Mouse (Mus musculus) cerebellum, adult 2 months (tissue): ENCODE data around the gene Ccdc34.

Source experiments
- CTCF ChIP-seq: fragments of 200-500 bp; IDR thresholded peaks from 2 replicates; pipeline ENCODE4 v1.5.1; 2011; ENCODE audit warnings: low read depth, mild to moderate bottlenecking, control low read depth, low read length, moderate library complexity, borderline replicate concordance; ENCODE audit not compliant: insufficient read depth
- POLR2A ChIP-seq: fragments of 200-500 bp; IDR thresholded peaks from 2 replicates; pipeline ENCODE4 v1.6.1; 2011; ENCODE audit warnings: low read length, control low read depth, borderline replicate concordance; ENCODE audit not compliant: insufficient read depth

DNA sequence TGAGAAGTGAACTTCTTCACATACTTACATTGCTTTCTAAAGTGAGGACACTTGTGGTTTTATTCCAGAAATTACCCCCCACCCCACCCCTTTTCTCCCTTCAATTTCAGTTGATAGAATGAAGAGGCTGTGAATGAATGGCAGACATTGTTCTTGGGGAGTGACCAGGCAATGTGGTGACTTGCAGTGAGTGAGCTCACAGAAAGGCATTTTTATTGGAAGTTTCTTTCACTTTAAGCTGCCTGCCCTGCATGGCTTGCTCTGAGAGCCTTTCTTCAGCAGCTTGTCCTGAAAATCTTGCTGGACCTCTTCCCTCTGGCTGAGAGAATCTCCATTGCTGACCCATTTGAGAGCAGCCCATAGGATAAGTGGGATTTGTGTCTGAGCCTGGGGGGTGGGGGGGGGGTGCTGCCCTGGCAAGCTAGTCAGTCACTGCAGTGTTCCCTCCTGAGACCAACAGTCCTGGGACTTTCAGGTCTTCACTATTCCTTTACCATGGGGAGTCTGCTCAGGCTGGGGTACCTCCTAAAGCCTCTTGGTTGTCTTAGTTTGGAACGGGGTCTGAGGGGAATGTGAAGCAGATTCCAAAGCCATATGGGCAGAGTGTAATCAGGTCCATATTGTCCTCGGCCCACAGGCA, 159.3 kb downstream of the Ccdc34 start:
- no peak for TF ChIP-seq CTCF
- no peak for TF ChIP-seq POLR2A
